Mouse (Mus musculus) hindbrain, embryonic 12.5 days (tissue): ENCODE data around the gene Rbfox3. TPM values are rescaled to one million over a fixed set of nuclear protein-coding genes. Genes with fewer than 3 reads are reported as not detected.

ENCODE experiments used
- ATAC-seq: fragments of 200-750 bp; cut with Nextera tagmentation; 2 replicates; pipeline ENCODE4 v1.8.0; 2017; ENCODE audit warnings: moderate TSS enrichment; ENCODE audit not compliant: low FRiP score
- H3K27ac ChIP-seq: fragments of 300-500 bp; sonication (generic); 2 replicates; pipeline ENCODE4 v1.5.1; 2016; ENCODE audit warnings: mild to moderate bottlenecking
- H3K27me3 ChIP-seq: fragments of 300-500 bp; sonication (generic); 2 replicates; pipeline ENCODE4 v1.6.1; 2016; ENCODE audit warnings: mild to moderate bottlenecking
- H3K36me3 ChIP-seq: fragments of 300-500 bp; sonication (generic); 2 replicates; pipeline ENCODE4 v1.6.1; 2016; ENCODE audit warnings: mild to moderate bottlenecking
- H3K4me1 ChIP-seq: fragments of 300-500 bp; sonication (generic); 2 replicates; pipeline ENCODE4 v1.6.1; 2016
- H3K4me2 ChIP-seq: fragments of 300-500 bp; sonication (generic); replicated peaks from 2 replicates; pipeline ENCODE4 v1.6.1; 2016; ENCODE audit warnings: mild to moderate bottlenecking
- H3K4me3 ChIP-seq: fragments of 300-500 bp; sonication (generic); 2 replicates; pipeline ENCODE4 v1.5.1; 2016; ENCODE audit warnings: mild to moderate bottlenecking
- H3K9ac ChIP-seq: fragments of 300-500 bp; sonication (generic); 2 replicates; pipeline ENCODE4 v1.6.1; 2016; ENCODE audit warnings: mild to moderate bottlenecking, moderate library complexity
- H3K9me3 ChIP-seq: fragments of 300-500 bp; sonication (generic); replicated peaks from 2 replicates; pipeline ENCODE4 v1.6.1; 2016; ENCODE audit warnings: mild to moderate bottlenecking
- WGBS: fragments of 180-500 bp; shearing (Covaris S2); methylation state at CpG from one replicate; pipeline ENCODE4 v1.1.7; 2016; 5-methylcytosine and 5-hydroxymethylcytosine counted together
- polyA plus RNA-seq: library from polyadenylated mRNA; unstranded; fragments of >200 nt; fragmentation: Nextera tagmentation; extraction: Ambion mirVana; gene quantifications from 2 replicates; pipeline ENCODE4 v1.2.1, GENCODE M21; 2016

Gene Rbfox3
- polyA plus RNA-seq, 1 experiment from 2014 or later, result 26.5 TPM

DNA sequence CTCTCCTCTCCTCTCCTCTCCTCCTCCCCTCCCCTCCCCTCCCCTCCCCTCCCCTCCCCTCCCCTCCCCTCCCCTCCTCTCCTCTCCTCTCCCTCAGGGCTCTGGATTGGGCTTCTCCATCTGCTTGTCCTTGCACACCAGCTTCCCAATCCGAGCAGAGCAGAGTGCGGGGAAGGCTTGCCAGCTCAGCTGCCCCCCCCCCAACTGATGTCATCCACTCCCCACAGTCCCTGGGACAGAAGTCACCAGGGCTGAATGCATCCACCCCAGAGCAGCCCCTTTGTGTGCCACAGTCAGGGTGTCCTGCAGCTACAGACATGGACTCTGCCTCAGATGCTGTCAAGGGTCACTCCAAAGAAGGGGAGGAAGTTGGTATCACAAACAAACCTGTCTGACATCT, 4.5 kb upstream of the Rbfox3 start:
- ATAC-seq, result no peak
- 26% methylated on average over 2 of the region's 2 CpGs for WGBS
- Histone ChIP-seq H3K27me3 (peaks cover 4% of the 10 kb centered on the region), H3K27ac (peak overlapping the region; percentile 74), H3K36me3 (no peaks in the 10 kb centered on the region), H3K9me3 (no peaks in the 10 kb centered on the region), H3K4me1 (peaks cover 32% of the 10 kb centered on the region), H3K4me3 (no peak overlapping the region), H3K4me2 (no peak overlapping the region), H3K9ac (peak overlapping the region; percentile 19; the same call in 1 of the 2 replicates)

DNA sequence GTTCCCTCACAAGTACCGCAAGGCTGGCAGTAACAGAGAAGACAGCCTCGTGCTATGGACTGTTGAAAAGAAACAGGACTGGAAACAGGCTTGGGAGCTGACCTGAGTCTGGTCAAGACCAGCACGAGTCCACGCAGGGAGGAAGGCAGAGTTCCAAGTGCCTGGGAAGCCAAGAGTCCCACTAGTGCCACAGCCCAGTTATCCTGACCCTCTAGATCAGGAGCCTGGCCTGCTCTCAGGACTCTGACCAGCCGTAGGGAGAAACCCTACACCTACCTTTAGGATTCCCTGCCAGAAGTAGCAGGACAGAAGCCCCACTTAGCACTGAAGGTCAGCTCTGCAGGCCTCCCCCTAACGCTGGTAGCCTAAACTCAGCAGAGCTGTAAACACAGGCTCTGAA, 1.3 kb upstream of the Rbfox3 start:
- peaks cover 46% of the 10 kb centered on the region for H3K4me1 ChIP-seq
- no peak for ATAC-seq
- H3K36me3 ChIP-seq, result no peaks in the 10 kb centered on the region
- H3K9ac ChIP-seq, result no peak overlapping the region
- H3K27ac ChIP-seq, result no peak overlapping the region
- H3K4me2 ChIP-seq, result no peak overlapping the region
- peaks cover 35% of the 10 kb centered on the region for H3K27me3 ChIP-seq
- no peak overlapping the region for H3K4me3 ChIP-seq
- WGBS, result 63% methylated on average over 6 of the region's 6 CpGs
- no peaks in the 10 kb centered on the region for H3K9me3 ChIP-seq

DNA sequence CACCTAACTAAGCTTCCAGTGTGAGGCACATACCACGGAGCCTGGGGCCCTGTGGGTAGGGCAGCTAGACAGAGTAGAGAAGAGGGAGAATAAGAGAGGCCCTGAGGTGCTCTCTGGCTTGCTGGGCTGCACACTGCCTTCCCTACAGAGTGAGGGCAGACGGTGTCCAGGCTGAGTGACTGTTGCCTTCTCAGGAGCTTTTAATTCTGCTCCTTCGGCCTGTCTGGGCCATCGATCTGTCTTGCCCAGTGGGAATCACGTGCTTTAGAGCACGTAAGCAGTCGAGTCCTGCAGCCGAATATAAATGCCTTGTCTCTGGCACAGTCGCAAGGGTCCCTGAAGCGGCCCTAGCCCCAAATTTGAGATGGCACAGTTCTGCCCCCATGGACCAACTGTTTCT, 641 bp downstream of the Rbfox3 start:
- WGBS, result 53% methylated on average over 10 of the region's 10 CpGs
- H3K4me1 ChIP-seq, result peaks cover 47% of the 10 kb centered on the region
- H3K27me3 ChIP-seq, result peaks cover 52% of the 10 kb centered on the region
- H3K4me2 ChIP-seq, result no peak overlapping the region
- no peaks in the 10 kb centered on the region for H3K9me3 ChIP-seq
- H3K4me3 ChIP-seq, result no peak overlapping the region
- H3K9ac ChIP-seq, result 0 out of 2 replicates have a peak overlapping the region, but pooled peaks have one; percentile 8
- H3K27ac ChIP-seq, result peak overlapping the region; percentile 98
- ATAC-seq, result no peak
- no peaks in the 10 kb centered on the region for H3K36me3 ChIP-seq

DNA sequence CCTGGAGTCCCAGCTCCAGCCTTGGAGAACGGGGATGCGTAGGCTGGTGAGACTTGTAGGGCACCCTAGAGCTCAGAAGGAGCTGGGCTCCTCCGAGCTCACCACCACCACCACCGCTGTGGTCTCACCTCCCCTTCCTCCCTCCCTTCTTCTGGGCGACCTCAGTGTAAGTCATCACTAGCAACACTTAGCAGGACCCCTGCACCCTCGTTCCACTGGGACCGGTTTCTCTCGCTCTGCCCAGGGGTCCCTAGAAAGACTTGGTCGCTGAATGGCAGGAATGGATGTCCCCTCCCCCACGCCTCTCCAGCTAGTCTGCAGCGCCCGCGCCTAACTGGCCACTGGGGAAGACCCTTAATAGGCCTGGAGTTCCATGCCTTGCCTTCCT, 1.6 kb downstream of the Rbfox3 start:
- Histone ChIP-seq H3K27me3 (peaks cover 55% of the 10 kb centered on the region), H3K9me3 (no peaks in the 10 kb centered on the region), H3K4me2 (peak overlapping the region; percentile 96), H3K4me3 (peak overlapping the region; percentile 78), H3K27ac (peak overlapping the region; percentile 98), H3K9ac (peak overlapping the region; percentile 96), H3K4me1 (peaks cover 56% of the 10 kb centered on the region), H3K36me3 (no peaks in the 10 kb centered on the region)
- ATAC-seq, result peak; percentile 45
- 1% methylated on average over 13 of the region's 13 CpGs for WGBS

DNA sequence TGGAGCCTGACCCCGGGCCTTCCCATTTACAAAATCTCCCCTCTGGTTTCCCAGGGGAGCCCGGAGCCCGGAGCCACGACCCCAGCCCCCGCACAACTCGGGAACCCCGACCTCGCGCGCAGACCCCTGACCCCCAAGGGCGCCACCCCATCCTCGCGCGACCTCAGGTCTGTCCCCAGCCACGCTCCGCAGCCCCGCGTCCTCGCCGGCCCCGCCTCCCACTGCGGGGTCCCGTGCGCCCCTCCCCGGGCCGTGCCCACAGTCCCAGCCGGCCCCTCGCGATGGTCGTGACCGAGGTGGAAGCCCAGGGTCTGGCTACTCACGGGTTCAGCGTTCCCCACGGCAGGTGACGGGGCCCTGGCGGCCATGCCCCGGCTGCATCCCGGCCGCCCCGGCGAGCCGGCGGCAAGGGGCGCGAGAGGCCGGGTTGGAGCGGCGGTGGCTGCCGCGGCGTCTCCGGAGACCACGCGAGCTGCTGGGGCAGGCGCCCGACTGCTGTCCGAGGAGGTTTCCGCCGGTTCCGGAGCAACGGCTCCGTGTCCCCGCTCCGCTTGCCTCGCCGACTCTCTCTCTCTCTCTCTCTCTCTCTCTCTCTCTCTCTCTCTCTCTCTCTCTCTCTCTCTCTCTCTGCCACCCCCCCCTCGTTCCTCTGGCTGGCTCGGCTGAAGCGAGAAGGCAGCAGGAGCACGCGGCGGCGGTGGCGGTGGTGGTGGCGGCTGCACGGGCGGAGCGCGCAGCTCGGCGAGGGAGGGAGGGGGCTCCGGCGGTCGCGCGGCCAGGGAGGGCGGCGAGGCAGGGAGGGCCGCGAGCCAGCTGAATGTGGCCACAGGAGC, 2.2 kb downstream of the Rbfox3 start:
- Histone ChIP-seq H3K9me3 (no peaks in the 10 kb centered on the region), H3K4me3 (peak overlapping the region; percentile 78), H3K27me3 (peaks cover 55% of the 10 kb centered on the region), H3K36me3 (no peaks in the 10 kb centered on the region), H3K4me2 (peak overlapping the region; percentile 96), H3K9ac (peak overlapping the region; percentile 96), H3K27ac (peak overlapping the region; percentile 98), H3K4me1 (peaks cover 58% of the 10 kb centered on the region)
- WGBS, result under 1% methylated on average over 59 of the region's 90 CpGs
- peak; percentile 65 for ATAC-seq

DNA sequence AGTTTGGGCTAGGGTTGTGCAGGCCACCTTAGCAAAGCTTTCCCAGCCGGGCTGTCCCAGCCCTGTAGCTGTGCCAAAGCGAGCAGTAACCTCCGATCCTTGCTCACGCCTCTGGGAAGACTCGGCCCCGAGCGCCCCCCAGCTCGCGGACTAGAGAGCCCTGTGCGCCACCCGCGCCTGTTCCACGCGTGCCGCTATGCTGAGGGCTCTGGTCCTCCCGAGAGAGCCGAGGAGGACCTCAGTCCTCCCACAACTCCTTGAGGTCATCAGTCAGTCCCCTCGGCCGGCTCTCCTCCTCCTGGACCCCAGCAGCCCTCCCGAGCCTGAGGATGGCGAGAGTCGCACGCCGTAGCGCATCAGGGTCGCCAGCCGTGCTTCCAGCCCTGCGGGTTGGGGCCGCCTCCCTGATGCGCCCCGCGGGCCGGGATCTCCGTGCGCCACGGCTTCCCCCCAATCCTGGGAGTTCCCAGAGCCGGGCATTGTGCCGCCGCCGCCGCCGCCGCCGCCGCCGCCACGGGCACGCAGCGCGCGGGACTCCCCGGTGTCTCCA, 2.9 kb downstream of the Rbfox3 start:
- Histone ChIP-seq H3K27ac (peak overlapping the region; percentile 98), H3K9ac (peak overlapping the region; percentile 96), H3K27me3 (peaks cover 55% of the 10 kb centered on the region), H3K36me3 (no peaks in the 10 kb centered on the region), H3K4me2 (peak overlapping the region; percentile 96), H3K9me3 (no peaks in the 10 kb centered on the region), H3K4me3 (peak overlapping the region; percentile 78), H3K4me1 (peaks cover 58% of the 10 kb centered on the region)
- peak; percentile 47 for ATAC-seq
- WGBS, result 1% methylated on average over 50 of the region's 52 CpGs

DNA sequence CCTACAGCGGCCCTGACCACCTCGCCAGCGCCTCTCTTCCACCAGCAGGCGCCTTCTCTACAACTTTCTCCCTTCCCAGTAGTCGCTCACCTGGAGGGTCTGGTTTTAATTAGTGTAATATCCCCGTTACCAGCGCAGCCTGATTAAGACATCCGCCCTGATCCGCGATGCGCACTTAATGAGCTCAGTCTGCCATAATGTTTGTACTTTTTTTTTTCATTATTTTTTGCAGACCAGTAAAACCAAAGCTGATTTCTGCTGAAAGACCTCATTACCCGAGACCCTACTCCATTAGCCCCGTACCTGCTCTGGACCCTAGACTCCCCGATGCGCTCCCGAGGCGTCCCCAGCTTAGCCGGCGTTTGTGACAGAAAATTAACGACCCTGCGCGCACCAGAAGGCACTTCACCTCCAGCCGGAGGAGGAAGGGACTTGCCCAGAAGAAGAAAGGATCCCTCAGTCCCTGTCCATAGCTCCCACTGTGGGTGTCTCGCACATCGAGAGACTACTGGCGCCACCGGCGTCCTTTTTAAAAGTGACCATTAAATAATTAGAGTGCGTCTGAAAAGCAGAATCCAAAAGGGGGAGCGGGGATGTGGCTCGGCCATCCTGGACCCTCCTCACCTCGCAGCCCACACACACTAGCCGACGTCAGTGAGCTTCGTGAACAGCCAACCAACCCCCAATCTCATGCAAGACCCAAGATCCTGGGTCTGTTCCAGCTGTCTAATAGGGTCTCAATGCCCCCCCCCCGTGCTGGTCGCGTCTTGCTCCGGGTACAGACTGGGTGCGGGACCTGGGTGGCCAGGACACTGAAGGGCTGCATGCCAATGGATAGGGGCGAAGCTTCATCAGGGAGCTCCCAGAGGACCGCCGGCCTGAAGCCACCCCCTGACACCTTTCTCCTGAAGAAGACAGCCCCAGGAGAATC, 3.7 kb downstream of the Rbfox3 start:
- peak overlapping the region; percentile 78 for H3K4me3 ChIP-seq
- peaks cover 55% of the 10 kb centered on the region for H3K27me3 ChIP-seq
- peaks cover 58% of the 10 kb centered on the region for H3K4me1 ChIP-seq
- ATAC-seq, result 0 out of 2 replicates have a peak, but pooled peaks have one; percentile 7
- 2% methylated on average over 43 of the region's 43 CpGs for WGBS
- peak overlapping the region; percentile 98 for H3K27ac ChIP-seq
- H3K4me2 ChIP-seq, result peak overlapping the region; percentile 96
- peak overlapping the region; percentile 96 for H3K9ac ChIP-seq
- H3K9me3 ChIP-seq, result no peaks in the 10 kb centered on the region
- H3K36me3 ChIP-seq, result no peaks in the 10 kb centered on the region

DNA sequence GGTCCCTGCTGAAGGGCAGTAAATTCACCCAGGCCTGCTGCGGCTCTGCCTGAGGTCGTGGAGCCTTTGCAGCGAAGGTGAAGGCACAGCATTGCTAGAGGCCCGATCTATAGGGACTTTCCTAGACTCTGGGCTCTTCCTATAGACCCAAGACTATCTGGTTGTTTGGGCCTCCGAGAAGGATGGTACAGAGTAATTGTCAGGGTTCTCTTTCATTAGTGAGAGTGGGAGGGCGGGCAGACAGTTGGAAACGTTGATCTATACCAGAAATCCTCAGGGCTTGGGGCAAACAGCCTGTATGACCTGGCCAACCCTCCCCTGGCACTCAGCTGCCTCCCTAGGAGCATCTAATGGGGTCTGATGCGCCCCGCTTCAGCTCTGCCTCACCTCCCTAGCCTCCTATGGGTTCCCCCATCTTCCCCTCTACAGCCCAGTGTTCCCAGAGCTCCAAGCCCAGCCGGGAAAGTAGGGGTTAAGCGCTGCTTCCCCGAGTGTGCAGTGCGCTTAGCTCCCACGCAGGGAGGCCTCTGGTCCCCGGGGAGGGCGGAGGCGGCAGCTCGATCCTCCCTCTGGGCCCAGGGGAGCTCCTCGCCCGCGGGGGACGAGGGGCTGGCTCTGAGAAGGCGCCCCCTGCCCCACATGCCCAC, 4.5 kb downstream of the Rbfox3 start:
- peak overlapping the region; percentile 98 for H3K27ac ChIP-seq
- peak overlapping the region; percentile 78 for H3K4me3 ChIP-seq
- ATAC-seq, result no peak
- H3K4me2 ChIP-seq, result peak overlapping the region; percentile 96
- peak overlapping the region; percentile 96 for H3K9ac ChIP-seq
- H3K27me3 ChIP-seq, result peaks cover 55% of the 10 kb centered on the region
- no peaks in the 10 kb centered on the region for H3K9me3 ChIP-seq
- no peaks in the 10 kb centered on the region for H3K36me3 ChIP-seq
- WGBS, result 5% methylated on average over 23 of the region's 23 CpGs
- H3K4me1 ChIP-seq, result peaks cover 58% of the 10 kb centered on the region

DNA sequence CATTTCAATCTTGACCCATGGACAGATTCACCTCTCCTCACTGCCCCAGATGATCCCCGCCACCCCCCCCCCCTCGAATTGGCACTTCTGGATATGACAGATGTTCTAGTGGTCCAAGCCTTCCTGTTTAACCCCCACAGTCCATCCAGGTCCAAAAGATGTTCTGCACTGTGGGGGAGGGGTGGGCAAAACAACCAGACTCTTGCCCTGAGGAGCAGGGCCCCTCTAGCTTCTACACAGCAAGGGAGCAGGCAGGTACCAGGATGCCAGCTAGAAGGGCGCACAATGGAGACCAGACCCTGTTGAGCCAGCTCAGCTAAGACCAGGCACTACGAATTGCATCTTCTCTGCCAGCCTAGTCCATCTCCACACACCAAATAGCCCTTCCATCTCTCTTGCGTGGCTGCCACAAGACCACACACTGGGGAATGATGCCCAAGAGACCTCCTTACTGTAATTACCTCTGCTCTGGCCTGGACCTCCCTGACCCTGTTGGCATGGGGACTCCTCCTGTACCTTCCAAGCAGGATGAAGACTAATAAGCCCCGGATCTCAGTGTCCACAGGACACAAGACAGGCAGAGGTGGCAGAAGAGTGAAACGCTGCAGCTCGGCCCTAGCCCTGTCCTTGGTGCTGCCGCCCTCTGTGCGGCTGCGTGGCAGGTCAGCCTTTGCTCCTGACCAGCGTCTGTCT, 5.1 kb downstream of the Rbfox3 start:
- no peaks in the 10 kb centered on the region for H3K9me3 ChIP-seq
- no peak for ATAC-seq
- peaks cover 57% of the 10 kb centered on the region for H3K4me1 ChIP-seq
- 23% methylated on average over 12 of the region's 12 CpGs for WGBS
- peak overlapping the region; percentile 78 for H3K4me3 ChIP-seq
- peak overlapping the region; percentile 96 for H3K9ac ChIP-seq
- H3K27ac ChIP-seq, result peak overlapping the region; percentile 98
- H3K27me3 ChIP-seq, result peaks cover 55% of the 10 kb centered on the region
- no peaks in the 10 kb centered on the region for H3K36me3 ChIP-seq
- peak overlapping the region; percentile 96 for H3K4me2 ChIP-seq

DNA sequence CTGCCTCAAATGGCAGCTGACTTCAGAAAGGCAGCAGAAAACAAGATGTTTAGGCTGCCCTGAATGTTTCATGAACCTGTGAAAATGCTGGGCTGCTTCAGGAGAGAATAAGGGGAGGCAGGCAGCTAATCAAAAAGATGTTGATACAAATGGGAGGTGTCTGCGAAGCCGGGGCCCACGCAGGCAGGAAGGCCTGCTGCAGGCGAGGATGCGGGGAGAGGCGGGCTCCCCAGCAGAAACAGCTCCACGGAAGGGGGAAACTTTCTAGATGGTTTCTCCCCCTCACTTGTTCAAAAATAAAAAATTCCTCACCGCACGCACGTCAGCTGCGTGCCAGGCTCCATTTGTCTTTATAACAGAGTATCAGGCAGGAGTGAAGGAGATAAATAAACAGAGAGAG, 5.7 kb downstream of the Rbfox3 start:
- 62% methylated on average over 11 of the region's 11 CpGs for WGBS
- Histone ChIP-seq H3K9me3 (no peaks in the 10 kb centered on the region), H3K36me3 (no peaks in the 10 kb centered on the region), H3K27ac (peak overlapping the region; percentile 98), H3K27me3 (peaks cover 49% of the 10 kb centered on the region), H3K4me3 (no peak overlapping the region), H3K4me2 (peak overlapping the region; percentile 96), H3K9ac (0 out of 2 replicates have a peak overlapping the region, but pooled peaks have one; percentile 96), H3K4me1 (peaks cover 56% of the 10 kb centered on the region)
- no peak for ATAC-seq

DNA sequence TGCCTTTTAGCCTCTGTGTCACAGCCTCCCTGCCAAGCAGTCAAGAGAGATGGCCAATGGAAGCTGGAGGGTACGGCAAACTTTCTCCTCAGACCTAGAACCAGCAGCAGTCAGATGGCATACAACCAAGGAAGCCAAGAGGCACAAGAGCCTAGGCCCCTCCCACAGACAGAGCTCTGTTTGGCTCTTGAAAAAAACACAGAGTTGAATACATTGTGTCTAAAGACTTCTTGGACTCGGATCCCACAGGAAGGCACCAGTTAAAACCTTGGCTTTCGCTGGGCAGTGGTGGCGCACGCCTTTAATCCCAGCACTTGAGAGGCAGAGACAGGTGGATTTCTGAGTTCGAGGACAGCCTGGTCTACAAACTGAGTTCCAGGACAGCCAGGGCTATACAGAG, 7.1 kb downstream of the Rbfox3 start:
- no peaks in the 10 kb centered on the region for H3K36me3 ChIP-seq
- peaks cover 53% of the 10 kb centered on the region for H3K4me1 ChIP-seq
- no peak overlapping the region for H3K27ac ChIP-seq
- H3K4me2 ChIP-seq, result no peak overlapping the region
- no peak overlapping the region for H3K4me3 ChIP-seq
- H3K9ac ChIP-seq, result no peak overlapping the region
- 90% methylated on average over 6 of the region's 6 CpGs for WGBS
- no peak for ATAC-seq
- peaks cover 36% of the 10 kb centered on the region for H3K27me3 ChIP-seq
- H3K9me3 ChIP-seq, result no peaks in the 10 kb centered on the region
